Mouse (Mus musculus) embryo, embryonic 11 days (tissue): ENCODE data around the gene Them7.

ENCODE experiments used
- DNase-seq: peaks from one replicate; pipeline ENCODE4 v3.0.0-alpha.2; 2015

Them7 gene

DNA sequence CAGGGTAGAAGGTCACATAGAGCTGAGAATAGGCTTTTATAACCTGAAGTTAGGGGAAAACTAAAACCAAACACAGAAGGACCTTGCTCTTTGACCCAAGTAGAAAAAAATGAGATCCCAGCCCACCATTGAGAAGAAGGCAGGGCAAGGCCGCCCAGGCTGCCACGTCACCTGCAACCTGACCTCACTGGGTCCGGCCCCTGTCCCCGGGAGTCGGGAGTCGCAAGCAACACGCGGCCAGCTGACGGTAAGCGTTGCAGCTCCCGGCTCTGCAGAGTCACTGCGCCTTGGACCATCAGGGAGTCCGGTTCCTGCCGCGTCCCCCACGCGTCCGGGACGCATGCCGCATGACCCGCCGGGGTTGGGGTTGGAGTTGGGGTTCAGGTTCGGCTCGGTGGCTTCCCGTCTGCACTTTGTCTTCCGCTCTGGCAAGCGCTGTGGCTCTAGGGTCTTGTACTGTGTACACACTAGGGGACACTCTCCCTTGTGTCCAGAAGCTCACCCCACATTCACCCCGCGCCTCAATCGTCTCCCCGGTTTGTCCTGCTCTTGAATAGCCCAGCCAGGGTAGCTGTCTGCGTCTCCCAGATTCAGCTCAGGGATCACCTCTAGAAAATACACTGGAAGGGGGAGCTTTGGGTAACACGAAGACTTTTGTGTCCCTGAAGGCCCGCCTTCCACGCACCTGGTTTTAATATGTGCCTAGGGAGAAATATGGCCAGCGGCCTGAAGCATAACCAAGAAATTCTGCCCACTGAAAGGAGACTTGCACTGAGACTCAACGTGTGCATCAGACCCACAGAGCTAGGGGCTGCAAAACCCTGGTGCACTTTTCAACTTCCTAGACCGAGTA is at the start of gene Them7:
Gene Them7 (plus strand): TSS at position 187 of the 853 bp plus-strand sequence.
- peak; percentile 82 for DNase-seq

DNA sequence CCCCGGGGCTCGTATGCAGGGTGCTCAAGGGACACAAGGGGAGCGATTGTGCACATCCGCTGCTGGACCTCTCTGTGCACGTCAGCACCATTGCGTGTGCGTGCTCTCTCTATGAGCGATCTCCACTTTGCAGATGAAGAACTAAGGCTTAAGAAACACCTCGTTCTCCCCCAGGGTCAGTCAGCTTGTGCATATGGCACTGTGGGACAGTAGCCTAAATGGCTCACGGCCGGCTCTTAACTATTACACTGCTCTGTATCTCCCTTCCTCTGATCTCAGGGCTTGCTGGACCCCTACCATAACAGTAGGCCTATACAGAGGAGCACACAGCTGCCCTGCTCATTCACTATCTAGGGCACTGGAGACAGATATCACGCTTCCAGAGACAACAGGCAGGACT is 45.2 kb upstream of the Them7 start:
- no peak for DNase-seq

DNA sequence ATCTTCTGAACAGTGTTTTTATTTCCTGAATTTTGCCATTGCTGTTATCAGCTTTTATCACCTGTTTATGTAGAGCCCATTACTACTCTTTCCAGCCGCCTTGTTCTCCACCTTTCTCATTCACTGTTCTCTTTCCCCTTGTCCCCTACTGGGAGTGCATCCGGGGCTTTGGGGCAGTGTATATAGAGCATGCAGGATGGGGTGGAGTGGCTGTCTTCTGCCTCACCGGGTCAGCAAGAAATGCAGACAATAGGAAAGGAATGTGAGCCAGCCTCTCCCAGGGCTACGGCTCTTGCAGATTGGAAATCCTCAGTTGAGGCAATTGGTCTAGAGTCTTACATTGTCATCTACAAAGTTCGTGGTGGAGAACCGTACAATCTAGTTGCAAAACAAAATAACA is 41.6 kb upstream of the Them7 start:
- DNase-seq: no peak

DNA sequence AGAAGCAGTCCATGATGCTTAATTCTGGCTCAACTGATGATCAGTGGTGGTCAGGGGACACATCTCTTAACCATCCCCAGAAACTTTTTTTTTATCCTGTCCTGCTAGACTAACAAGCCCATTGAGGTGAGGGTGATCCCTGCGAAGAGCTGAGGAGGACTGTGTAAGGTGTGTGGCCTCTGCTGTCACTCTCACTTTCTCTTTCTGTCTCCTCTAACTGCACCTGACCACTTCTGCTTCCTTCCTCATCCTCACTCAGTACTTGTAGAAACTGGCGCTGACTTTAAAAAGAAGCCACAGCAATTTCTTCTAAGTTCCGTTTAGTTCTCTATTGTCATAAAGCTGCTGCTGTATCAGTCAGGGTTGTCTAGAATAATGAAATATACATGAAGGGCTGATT is 39.0 kb upstream of the Them7 start:
- no peak for DNase-seq

DNA sequence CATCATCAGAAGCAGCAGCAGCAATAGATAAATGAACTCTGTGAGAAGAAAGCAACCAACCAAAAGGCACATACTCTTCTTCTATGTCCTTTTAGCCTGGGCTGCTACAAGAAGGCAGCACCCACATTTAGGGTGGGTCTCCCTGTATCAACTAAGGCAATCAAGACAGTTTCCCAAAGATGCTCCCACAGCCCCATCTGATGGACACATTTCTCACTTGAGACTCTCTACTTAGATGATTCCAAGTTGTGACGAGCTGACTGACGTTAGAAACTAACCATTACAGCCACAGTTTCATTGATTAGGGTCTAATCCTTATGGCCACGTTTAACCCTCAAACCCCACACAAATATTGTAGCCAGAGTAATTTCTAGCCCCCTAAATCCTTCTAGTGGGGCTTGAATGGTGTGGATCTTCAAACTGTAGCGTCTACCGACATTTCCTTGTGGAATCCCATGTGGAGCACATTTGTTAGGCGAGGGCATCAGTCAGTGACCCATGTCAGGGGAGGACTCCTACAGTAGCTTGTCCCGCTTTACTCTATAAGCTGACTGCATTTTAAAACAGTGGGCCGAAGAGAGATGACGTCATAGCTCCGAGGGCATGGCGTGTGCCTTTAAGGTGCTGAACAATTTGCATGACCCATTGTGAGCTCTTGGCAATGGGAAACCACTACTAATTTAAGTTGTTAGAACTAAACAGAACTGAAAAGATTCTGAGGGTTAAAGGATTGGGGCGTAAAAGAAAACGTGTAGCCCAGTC is 38.2 kb upstream of the Them7 start:
- DNase-seq: no peak

DNA sequence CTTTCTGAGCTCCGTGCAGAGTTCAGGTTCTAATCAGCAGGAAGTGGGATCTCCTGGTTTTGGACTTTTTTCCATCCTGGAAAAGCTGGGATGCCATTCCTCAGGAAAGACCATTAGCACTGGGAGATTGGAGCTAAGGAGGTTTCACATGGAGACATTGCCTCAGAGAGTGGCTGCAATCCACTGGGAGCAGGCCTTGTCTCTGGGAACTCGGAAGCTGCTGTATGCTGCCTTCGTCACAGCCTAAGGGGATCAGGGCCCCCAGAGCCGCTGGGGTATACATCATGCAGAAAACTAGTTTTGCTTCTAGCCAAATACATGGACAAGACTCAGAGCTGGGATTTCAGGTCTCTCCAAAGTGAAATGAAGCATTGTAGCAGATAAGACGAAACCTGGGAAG is 37.5 kb upstream of the Them7 start:
- no peak for DNase-seq

DNA sequence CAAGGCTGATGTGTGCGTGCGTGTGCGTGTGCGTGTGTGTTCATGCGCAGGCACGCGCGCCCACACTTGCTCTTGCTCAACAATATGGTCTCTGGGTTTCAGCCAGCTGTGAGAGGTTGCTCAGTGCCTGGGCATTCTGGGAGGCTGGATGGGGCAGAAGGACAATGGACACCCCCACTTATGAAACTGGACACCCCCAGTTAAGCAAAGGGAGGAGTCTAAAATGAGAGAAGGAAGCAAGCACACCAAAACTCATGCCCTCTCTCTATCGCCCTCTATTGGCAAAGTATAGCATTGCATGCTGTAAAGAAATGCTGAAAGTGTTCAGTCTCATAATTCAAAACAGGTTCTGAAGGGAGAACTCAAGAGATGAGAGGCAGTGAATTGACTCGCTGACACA is 35.9 kb upstream of the Them7 start:
- DNase-seq: peak; percentile 42

DNA sequence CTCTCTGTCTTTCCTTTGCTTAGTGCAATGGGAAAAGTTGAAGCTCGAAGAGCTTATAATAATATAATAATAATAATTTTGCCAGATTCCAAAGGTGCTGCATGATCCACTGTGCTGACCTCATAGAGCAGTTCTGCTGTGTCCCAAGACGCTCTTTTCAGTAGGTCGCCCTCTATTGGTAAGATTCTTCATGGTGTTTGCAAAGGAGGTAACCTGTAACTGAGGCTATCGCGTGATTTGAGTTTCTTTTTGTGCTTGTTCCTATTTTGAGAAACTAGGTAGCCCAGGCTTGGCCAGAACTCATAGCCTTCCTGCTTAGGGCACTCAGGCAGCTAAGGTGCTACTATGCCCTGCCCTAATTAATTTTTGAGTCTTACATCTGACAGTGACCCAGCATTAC is 34.8 kb upstream of the Them7 start:
- peak; percentile 63 for DNase-seq

DNA sequence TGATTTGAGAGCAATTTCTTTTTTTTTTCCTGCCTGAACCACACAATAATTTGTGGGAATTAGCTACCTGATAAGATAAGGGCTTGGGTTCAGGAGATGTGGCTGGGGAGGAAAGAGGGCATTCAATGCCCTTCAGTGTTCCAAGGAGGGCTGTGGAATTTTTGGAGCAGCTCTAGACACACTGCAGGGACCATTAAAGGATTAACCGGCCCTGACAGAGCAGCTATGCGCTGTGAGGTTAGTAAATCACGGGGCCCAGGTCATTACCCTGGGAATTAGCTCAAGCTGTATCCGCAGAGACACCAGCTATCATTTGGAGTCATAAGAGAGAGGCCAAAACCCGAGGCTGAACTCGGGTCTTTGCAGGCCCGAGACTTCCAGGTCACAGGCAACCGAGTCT is 24.0 kb upstream of the Them7 start:
- peak; percentile 47 for DNase-seq

DNA sequence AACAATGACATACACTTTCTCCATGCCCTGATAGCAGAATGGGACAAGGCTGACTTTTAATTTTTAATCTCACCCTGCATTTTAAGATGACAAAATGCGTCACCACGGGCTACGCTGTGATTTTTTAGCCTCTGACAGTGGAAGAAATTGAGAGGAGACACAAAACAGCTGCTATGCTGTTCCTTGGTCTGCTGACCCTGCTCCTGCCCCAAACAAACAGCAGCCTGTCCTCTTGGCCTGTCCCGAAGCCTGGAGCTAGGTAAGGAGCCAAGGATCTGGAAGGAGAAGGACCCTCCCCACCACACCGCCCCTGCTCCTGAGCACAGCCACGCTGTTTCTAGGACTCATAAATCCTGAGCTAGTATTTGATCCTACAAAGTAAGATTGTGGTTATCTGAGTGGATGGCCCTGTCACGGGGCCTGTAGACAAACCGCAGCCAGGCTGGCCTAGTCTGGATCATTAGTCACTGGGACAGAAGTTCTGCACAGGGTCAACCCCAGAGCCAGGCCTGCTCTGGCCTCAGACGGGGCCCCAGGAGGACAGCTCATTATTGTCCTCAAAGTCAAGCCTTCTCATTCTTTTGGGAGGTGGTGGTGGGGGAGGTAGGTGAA is 17.5 kb upstream of the Them7 start:
- DNase-seq: peak; percentile 37

DNA sequence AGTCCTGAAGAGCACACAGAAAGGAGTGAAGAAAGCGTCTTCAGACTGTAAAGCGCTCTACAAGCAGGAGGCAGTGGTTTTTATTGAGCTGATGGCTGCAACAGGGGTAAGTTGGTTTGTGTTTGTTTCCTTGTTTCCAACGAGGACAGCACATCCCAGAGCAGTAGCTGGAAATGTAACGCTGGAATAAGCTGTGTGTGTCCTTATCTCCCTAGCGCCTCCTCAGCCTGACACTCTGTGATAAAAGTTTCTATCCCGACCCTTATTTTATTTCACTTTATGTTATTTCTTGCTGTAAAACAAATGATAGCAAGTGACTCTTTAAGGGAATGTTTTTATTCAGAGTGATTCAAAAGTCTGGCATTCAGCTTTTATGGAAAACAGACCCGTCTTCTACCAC is 11.3 kb upstream of the Them7 start:
- DNase-seq: no peak

DNA sequence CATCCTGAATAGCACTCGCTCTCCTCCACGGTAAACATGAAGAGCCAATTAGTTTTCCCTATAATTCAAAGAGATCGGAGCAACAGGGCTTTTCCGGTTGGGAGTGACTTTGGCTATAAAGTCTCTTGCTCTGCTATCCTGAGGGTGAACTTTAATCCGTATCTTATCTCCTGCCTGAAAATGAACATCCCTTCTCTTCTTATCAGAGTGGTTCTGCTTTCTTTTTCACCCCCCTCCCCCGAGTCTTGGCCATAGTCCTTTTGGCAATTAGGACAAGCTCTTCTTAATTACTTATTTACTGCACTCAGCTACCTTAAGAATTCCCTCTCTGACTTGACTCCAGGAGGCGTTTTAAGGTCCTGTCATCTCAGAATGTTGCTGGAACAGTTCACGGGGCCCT is 8.2 kb upstream of the Them7 start:
- DNase-seq: no peak

DNA sequence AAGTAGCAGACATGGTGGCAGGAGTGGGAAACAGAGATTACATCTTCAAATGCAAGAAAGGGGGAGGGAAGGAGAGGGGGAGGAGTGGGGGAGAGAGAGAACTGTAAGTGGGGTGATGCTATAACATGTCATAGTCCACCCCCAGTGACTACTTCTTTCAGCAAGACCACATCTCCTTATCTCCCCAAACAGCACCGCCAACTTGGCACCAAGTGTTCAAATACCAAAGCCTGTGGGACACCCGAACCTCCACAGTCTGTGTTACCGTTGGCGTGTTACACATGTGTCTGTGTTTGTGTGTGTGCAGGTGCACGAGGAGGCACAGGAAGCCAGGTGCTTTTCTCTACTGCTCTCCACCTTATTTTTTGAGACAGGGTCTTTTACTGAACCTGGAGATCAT is 4.9 kb upstream of the Them7 start:
- DNase-seq: no peak

DNA sequence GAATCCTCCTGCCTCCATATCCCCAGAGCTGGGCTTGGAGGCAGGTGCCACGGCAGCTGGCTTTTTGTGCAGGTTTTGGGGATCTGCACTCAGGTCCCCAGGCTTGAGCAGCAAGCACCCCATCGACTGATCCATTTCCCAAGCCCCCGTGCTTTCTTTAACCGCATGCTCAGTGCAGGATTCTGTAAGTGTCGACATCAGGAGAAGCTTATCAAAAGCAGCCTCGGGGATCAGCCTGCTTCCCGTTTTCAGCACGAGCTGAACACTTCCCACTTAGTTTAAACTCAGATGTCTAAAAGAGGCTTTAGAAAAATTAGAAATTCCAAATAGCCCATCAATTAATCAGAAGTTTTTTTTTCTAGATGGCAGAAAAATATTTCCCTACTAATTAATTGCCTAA is 4.5 kb upstream of the Them7 start:
- DNase-seq: no peak

DNA sequence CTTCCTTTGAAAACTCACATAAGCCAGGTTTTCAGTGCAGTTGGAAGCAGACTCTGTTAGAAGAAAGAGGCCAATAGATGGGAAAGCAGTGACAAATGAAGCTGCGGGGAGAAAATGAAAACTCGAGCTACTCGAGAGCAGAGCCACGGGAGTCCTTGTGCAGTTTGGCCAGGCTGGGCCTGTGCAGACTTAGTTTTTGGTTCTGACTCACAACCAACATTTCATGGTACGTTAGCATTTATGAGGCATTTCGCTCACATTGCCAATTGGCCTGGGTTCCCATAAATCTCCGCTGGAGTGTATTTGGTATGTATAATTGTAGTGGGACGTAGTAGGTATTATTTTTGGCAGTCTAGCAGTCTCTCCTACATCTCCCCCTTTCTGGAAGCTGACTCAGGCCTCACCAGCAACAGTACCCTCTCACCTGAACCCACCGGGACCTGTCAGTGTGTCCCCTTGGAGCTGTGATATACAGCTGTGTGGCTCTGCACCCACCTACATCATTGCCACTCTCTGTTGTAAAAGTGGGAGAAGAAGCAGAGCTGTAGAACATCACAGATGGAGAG is 3.3 kb upstream of the Them7 start:
- DNase-seq: no peak

DNA sequence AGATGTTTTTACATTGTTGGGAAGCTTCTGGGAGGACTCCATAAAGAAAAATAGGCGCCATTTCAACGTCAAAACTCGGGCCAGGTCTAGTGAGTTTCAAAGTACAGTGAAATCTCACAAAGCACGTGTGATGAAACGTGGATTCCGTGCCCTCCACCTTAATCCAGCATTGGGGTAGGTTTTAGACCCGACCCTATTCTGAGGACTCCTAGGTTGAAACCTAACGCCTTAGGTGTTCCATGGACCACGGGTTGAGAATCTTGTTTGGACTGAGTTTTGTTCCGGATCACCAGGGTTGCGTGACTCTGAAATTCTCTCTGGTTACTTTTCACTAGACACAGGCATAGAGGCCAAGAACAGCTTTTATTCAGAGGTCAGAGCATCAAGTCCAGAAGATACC is 514 bp upstream of the Them7 start:
- DNase-seq: no peak

DNA sequence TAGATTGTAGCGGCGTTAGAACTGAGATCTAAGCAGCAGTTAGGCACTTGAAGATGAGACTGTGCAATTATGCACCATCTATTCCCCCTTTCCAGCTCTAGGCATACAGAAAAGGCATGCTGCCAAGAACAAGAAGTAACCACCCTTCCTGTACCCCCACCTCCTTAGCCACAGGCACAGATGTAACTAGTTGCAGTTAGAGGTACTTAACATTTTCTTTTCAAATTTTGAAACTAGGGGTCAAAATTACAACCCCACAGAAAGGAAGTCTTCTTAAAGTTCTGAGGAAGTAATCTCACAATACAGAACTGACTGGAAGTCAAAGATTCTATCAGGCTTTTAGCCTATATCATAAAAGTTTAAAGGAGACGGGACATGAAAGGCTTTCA is 861 bp downstream of the Them7 start:
- no peak for DNase-seq

DNA sequence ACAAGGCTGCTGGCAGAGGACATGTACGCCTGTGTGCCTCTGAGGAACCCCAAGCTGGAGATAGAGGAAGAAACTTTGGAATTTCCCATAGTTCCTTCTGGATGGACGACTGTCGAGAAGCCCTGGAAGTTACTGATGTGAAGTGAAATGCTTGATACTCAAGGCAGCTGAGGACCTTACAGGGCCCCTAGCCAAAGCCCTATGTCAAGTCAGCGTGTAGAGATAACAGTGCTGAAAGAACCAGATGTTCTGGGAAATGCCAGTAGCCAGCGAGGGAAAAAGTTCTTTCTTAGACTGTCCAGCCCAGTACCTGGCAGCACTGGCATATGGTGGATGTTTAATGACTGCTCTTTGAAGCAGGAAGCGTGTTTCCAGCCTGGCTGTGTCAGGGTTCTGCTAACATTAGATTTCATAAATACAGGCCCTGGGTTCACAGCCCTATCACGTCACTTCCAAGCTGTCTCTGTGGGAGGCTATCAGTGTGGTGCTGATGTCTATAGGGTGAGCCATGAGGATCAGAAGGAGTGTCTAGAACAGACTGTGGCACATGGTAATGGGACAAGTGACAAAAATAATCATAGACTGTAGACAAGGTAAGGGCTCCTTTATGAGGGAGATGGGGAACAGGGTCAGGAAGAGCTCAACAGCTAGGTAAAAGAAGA is 2.3 kb downstream of the Them7 start:
- DNase-seq: no peak

DNA sequence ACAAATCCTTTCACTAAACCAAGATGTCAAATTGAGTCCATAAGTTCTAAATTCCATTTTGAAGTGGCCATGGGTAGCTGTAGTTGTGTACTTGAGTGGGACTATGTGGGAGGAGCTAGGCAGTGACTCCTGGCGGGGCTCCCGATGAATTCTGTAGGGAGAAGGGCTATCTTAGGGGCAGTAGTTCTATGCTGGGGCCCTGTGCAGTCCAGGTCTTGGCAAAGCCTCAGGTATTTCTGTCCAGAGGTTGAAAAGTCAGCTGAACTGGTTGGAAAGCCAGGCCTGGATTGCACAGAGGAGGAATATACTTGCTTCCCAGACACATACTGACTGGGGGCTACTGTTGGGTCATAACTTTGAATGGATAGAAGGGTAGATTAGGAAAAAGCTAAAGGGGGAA is 4.3 kb downstream of the Them7 start:
- DNase-seq: no peak

DNA sequence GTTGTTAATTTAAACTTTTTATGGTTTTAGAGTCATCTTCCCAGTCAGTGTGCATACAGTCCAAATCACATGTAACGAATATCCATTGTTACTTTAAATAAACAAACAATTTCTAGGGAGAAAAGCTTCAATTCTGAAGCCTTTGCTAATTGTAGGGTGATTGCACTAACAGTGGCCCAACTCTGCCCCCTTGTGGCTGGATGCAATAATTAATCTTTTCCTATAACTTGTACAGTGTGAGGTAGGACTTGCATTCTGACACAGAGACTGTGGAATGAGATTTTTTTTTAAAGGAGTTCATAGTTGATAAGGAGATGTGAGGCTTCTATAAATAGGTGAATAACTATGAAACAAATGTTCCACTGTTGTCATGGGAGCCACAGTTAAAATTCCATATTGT is 6.2 kb downstream of the Them7 start:
- peak; percentile 79 for DNase-seq

DNA sequence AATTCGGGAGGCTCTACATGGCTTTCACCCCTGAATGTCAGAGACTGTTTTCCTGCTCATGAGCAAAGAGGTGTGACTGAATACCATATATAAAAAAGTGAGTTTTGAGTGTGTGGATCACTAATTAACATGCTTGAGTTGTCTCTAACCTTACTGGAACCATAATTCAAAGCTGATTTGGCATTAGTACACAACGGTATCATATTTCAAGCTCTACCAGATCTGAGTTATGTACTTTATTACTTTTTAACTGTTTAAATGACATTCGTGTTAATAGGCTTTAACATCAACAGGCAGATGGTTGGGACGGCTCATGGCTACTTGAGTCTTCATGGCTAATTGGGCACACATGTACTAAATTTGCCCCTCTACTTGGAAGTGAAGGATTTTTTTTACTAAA is 8.3 kb downstream of the Them7 start:
- DNase-seq: no peak

DNA sequence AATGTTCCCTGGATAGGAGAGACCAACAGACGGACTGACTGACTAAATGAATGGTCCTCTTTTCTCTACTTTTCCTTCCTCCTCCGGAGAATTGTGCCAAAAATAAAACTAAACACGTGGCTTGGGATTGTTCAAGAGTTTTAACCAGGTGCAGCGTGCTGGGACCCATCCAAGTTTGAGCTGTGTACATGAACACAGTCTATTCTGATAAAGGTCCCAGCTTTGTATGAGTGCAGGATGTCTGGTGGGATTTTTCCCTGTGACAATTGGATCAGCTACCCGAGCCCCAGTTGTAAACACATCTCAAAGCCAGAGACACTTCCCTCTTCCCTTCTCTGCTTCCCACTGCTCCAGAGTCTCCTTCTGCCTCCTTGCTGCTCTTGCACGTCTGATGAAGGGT is 10.2 kb downstream of the Them7 start:
- no peak for DNase-seq
